Mouse (Mus musculus) bone marrow, adult 2 months (tissue): ENCODE results near the gene Arl5a.

Experiments
- CTCF ChIP-seq: fragments of 200-500 bp; IDR thresholded peaks from 2 replicates; pipeline ENCODE4 v1.5.1; 2011; ENCODE audit warnings: low read length, control low read depth; ENCODE audit not compliant: control insufficient read depth, insufficient read depth
- POLR2A ChIP-seq: fragments of 200-500 bp; IDR thresholded peaks from 2 replicates; pipeline ENCODE4 v1.6.1; 2011; ENCODE audit warnings: low read depth, mild to moderate bottlenecking, control low read depth, low read length, borderline replicate concordance; ENCODE audit not compliant: control insufficient read depth

DNA sequence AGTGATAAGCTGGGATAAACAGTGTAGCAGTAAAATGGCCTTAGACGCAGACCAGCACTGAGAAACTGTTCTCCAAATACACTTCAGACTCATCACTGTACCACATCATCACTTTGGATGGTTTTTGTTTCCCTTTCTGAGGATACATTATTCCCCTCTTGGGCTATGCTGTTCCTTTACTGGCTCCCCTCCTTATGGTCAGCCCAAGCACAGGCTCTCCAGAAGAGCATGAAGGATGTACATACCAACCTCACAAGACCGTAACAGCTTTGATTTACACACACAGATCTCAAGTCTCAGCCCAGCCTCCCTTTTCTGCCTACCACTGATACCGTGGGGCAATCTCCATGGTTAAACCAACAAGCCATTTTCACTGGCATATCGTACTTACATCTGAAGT is 52.6 kb downstream of the Arl5a start:
- TF ChIP-seq POLR2A = no peak
- TF ChIP-seq CTCF = no peak
